Mouse (Mus musculus) thymus, postnatal 36 days (tissue): Measurements from ENCODE around the gene Gm14819.
"Not testable (repeated sequence)": the region's sequence is repeated elsewhere in the genome, so short reads cannot be mapped to it uniquely, and the experiment has no call there.

ENCODE experiments used
- DNase-seq, 2 experiments: peaks; one replicate each; pipeline ENCODE4 v3.0.0; 2022; ENCODE audit warnings: mixed read lengths in 2 of 2

The Gm14819 gene

GRCm38 (mm10) chrX:35403883-35404282, at the start of gene Gm14819:
Gm14819 (plus strand) TSS chrX:35404183.
- DNase-seq, result not testable (repeated sequence)
